Mouse (Mus musculus) liver, embryonic 11.5 days (tissue): ENCODE measurements around the gene 4930558K02Rik. TPM values are rescaled to one million over a fixed set of nuclear protein-coding genes. Genes with fewer than 3 reads are reported as not detected.

Source experiments
- ATAC-seq: fragments of 200-750 bp; cut with Nextera tagmentation; replicated peaks from 2 replicates; pipeline ENCODE4 v1.8.0; 2017; ENCODE audit warnings: moderate number of reproducible peaks, mild to moderate bottlenecking, moderate TSS enrichment, moderate library complexity; ENCODE audit not compliant: low FRiP score
- DNase-seq: peaks from one replicate; pipeline ENCODE4 v3.0.0-alpha.2; 2017; ENCODE audit warnings: low spot score
- H3K27ac ChIP-seq: fragments of 300-500 bp; sonication (generic); 2 replicates; pipeline ENCODE4 v1.5.1; 2014; ENCODE audit warnings: mild to moderate bottlenecking, low read depth, low read length, control low read depth
- H3K27me3 ChIP-seq: fragments of 300-500 bp; sonication (generic); replicated peaks from 2 replicates; pipeline ENCODE4 v1.6.1; 2014; ENCODE audit warnings: low read length, mixed read lengths; ENCODE audit not compliant: control insufficient read depth, insufficient read depth
- H3K36me3 ChIP-seq: fragments of 300-500 bp; sonication (generic); 2 replicates; pipeline ENCODE4 v1.6.1; 2014; ENCODE audit warnings: mild to moderate bottlenecking, low read length, moderate library complexity, mixed read lengths; ENCODE audit not compliant: control insufficient read depth, insufficient read depth
- H3K4me1 ChIP-seq: fragments of 300-500 bp; sonication (generic); replicated peaks from 2 replicates; pipeline ENCODE4 v1.6.1; 2014; ENCODE audit warnings: low read length, mixed read lengths; ENCODE audit not compliant: control insufficient read depth, insufficient read depth
- H3K4me2 ChIP-seq: fragments of 300-500 bp; sonication (generic); 2 replicates; pipeline ENCODE4 v1.6.1; 2014; ENCODE audit warnings: mild to moderate bottlenecking, control low read depth, moderate library complexity
- H3K4me3 ChIP-seq: fragments of 300-500 bp; sonication (generic); 2 replicates; pipeline ENCODE4 v1.5.1; 2014; ENCODE audit warnings: low read depth, low read length, control low read depth
- H3K9ac ChIP-seq: fragments of 300-500 bp; sonication (generic); 2 replicates; pipeline ENCODE4 v1.6.1; 2014; ENCODE audit warnings: low read depth, low read length, control low read depth
- H3K9me3 ChIP-seq: fragments of 300-500 bp; sonication (generic); 2 replicates; pipeline ENCODE4 v1.6.1; 2016; ENCODE audit warnings: low read length, inconsistent platforms, mixed read lengths; ENCODE audit not compliant: control insufficient read depth
- WGBS: fragments of 180-500 bp; shearing (Covaris S2); extraction: QIAGEN DNeasy Blood & Tissue Kit; methylation state at CpG from one replicate; pipeline ENCODE4 v1.1.7; 2014; 5-methylcytosine and 5-hydroxymethylcytosine counted together
- polyA plus RNA-seq: library from polyadenylated mRNA; unstranded; fragments of >200 nt; fragmentation: Nextera tagmentation; extraction: Ambion mirVana; gene quantifications from 2 replicates; pipeline ENCODE4 v1.2.1, GENCODE M21; 2014

4930558K02Rik gene
- polyA plus RNA-seq, 1 experiment from 2014 or later: not detected

DNA sequence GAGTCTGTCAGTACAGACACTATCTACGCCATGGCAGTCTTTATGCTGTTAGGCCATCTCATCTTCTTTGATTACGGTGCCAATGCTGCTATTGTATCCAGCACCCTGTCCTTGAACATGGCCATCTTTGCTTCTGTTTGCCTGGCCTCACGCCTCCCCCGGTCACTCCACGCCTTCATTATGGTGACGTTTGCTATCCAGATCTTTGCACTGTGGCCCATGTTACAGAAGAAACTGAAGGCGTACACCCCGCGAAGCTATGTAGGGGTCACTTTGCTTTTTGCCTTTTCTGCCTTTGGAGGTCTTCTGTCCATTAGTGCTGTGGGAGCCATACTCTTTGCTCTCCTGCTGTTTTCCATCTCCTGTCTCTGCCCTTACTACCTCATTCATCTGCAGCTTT, 8.6 kb downstream of the 4930558K02Rik start:
- Histone ChIP-seq H3K36me3 (no peaks in the 10 kb centered on the region), H3K4me3 (no peak overlapping the region), H3K9ac (no peak overlapping the region), H3K27ac (no peak overlapping the region), H3K27me3 (no peaks in the 10 kb centered on the region), H3K9me3 (no peaks in the 10 kb centered on the region), H3K4me1 (peaks cover 7% of the 10 kb centered on the region), H3K4me2 (no peak overlapping the region)
- DNase-seq: no peak
- no peak for ATAC-seq
- WGBS: 95% methylated on average over 9 of the region's 9 CpGs

DNA sequence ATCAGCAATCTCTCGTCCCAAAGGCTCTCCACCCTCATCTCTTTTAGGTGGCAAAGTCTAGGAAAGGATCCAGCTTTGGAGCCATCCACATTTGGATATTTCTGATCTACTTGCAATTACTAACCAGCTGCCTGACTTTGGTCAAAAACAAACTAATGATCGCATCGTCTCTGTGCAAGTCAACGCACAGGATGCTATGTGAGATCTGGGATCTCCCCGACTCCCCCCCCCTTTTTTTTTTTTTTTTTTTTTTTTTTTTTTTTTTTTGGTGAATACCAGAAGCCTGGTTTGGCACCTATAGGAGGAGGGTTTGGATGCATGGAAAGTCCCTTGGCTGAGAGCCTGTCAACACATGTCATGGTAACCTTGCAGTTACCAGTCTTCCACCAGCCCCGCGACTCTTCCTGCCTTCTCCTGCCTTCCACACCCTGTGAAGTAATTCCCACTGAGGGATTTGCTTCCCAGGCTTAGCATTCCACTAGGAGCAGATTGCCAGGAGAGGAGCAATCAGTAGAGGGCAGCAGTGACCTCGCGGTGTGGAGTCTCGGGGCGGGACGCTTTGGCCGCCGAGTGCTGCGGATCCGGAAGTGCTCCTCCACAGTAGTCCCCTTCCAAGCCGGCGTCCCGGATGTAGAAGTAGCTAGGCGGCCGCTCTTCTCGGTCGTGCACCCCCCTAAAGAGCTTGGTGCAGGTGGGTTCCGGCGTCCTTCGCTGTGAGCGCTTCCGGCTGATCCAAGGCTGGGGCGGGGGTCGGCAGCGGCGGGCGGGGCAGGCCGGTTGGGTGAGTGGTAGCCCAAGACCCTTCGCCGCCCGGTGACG, 10.6 kb downstream of the 4930558K02Rik start, which contains the start of gene Pigc:
Gene Pigc (plus strand): TSS at position 598 of the 819 bp plus-strand sequence.
- peak within 1 kb of the TSS; percentile 89 for H3K9ac ChIP-seq
- ATAC-seq: peak; percentile 99
- WGBS: 5% methylated on average over 38 of the region's 38 CpGs

DNA sequence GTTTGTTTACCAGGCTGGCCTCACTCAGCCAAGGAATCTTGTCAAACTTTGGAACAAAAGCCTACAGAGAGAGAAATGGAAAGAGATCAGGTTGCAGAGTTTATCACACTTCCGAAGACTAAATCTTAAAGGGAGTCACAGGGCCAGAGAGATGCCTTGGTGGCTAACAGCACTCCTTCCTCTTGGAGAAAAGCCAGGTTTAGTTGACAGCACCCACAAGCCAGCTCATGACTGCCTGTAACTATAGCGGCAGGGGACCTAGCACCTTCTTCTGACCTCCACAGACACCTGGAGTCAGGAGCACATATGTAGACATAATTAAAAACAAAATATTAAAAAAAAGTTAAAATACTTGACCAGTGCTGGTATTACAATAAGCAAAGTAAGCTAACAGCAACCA, 11.5 kb downstream of the 4930558K02Rik start:
- ATAC-seq: no peak
- 81% methylated on average over 2 of the region's 2 CpGs for WGBS
- Histone ChIP-seq H3K4me1 (no peaks in the 10 kb centered on the region; the same call in 1 of the 2 replicates), H3K4me3 (no peak overlapping the region), H3K36me3 (no peaks in the 10 kb centered on the region), H3K9me3 (no peaks in the 10 kb centered on the region), H3K27me3 (no peaks in the 10 kb centered on the region), H3K9ac (no peak overlapping the region), H3K27ac (no peak overlapping the region), H3K4me2 (no peak overlapping the region)
- no peak for DNase-seq

More for the DNA sequence above, 10.6 kb downstream of the 4930558K02Rik start, which contains the start of gene Pigc:
- no peaks in the 10 kb centered on the region for H3K27me3 ChIP-seq
- DNase-seq: peak; percentile 87
- H3K4me3 ChIP-seq: peak within 1 kb of the TSS; percentile 78
- H3K36me3 ChIP-seq: no peaks in the 10 kb centered on the region
- peaks cover 4% of the 10 kb centered on the region; the same call in 1 of the 2 replicates for H3K4me1 ChIP-seq
- peak within 1 kb of the TSS; percentile 68 for H3K27ac ChIP-seq
- H3K4me2 ChIP-seq: peak within 1 kb of the TSS; percentile 82
- H3K9me3 ChIP-seq: no peaks in the 10 kb centered on the region

DNA sequence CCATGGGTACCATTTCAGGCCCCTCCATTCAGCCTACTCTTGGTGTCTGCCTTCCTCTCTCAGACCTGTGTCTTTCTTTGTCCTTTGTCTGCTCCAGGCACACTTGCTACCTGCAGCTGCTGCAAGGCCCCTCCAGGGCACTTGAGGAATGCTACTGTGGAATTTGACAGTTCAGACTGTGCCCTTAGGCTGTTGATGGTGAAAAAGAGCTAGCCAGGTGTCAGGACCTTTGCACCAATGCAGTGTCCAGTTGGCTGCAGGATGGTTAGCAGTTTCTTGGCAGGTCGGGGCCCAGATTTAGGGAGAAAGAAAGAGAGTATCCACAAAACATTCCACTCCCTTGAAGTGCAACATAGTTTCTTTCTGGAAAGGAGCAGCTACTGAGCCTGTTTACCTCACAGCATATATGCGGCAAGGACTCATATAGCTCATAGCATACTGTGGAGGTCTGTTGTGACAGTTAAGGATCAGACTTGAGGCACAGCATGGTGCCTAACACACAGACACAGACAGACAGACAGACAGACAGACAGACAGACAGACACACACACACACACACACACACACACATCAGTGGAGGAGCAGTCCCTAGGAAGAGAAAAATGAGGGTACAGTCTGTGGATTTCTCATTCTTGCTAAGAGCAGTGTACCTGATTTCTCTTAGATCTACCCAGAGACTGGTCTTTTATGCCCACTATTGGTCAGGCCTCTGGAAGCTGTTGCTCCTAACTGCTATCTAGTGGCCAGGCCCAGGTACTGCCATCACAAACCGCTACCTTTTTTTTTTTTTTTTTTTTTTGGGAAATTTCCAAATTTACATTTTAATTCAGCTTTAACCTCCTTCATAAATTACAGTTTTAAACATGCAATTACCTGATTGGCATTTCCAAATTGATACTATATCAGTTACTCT, 16.7 kb downstream of the 4930558K02Rik start:
- no peak for DNase-seq
- Histone ChIP-seq H3K4me2 (no peak overlapping the region), H3K27ac (no peak overlapping the region), H3K4me1 (no peaks in the 10 kb centered on the region), H3K36me3 (no peaks in the 10 kb centered on the region), H3K4me3 (no peak overlapping the region), H3K9me3 (no peaks in the 10 kb centered on the region), H3K9ac (no peak overlapping the region), H3K27me3 (no peaks in the 10 kb centered on the region)
- 52% methylated on average over 3 of the region's 3 CpGs for WGBS
- 0 out of 2 replicates have a peak, but pooled peaks have one; percentile 32 for ATAC-seq

DNA sequence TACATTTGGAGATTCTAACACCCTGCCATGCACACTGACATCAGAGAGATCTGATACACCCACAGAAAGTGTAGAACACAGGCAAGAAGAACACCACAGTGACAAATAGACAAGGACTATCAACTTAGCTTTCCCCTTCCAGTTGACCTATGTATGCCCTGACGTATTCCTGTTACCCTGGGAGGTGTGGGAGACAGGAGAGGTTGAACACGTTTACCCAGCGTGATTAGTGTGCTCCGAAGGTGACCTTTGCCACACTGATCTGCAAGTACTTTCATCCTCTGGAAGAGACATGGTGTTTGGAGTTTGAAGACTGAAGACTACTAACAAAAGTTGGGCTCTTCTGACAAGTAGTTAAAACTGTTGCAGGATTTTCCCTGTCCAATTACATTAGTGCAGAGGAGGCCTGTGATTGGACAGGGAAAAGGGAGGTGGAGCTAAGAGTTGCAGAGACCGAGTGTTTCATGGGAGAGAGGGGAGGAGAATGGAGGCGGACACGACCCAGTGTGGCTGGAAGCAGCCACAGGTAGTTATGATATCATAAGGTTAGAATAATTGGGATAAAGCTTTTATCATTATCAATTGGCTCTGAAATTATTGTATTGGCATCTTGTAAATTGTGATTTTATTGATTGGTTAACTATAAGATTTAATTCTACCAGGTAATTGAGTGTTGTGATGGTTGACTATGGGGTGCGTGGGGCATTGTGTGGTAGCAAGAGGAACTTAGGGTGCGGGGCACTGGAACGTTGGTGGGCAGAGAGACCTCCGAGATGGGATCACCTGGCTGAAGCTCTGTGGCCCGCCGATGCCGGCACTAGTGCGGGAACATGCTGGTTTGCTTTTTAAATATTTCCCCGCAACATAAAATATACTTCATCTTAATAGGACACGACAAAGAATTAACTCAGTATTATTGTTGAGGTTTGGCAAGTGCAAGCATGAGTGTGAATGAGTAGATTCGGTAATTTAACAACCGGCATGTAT, 21.2 kb downstream of the 4930558K02Rik start:
- H3K9me3 ChIP-seq: no peaks in the 10 kb centered on the region
- H3K4me3 ChIP-seq: no peak overlapping the region
- H3K27me3 ChIP-seq: no peaks in the 10 kb centered on the region
- 74% methylated on average over 19 of the region's 19 CpGs for WGBS
- H3K9ac ChIP-seq: no peak overlapping the region
- H3K4me2 ChIP-seq: no peak overlapping the region
- H3K4me1 ChIP-seq: no peaks in the 10 kb centered on the region
- ATAC-seq (no peak), DNase-seq (no peak)
- no peak overlapping the region for H3K27ac ChIP-seq
- H3K36me3 ChIP-seq: no peaks in the 10 kb centered on the region

DNA sequence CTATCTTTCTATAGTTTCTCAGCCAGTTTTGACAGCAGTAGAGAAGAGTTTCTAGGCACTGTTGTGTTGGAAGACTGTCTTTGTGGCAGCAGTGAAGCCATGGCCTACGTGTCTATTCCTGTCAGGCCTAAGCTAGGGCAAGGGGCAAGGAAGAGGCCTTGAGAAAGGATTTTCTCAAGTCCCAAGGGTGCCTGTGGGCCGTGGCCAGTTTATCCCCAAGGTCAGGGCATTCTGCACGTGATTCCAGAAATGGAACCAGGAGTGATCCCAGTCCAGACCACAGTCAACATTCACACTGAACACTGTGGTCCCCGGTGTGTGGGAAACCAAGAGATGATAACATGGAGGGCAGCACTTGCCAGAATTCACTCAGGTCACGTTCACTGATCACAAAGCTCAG, 23.6 kb downstream of the 4930558K02Rik start:
- no peak overlapping the region for H3K9ac ChIP-seq
- no peak overlapping the region for H3K27ac ChIP-seq
- WGBS: 64% methylated on average over 5 of the region's 5 CpGs
- no peaks in the 10 kb centered on the region for H3K36me3 ChIP-seq
- no peaks in the 10 kb centered on the region for H3K4me1 ChIP-seq
- no peaks in the 10 kb centered on the region for H3K9me3 ChIP-seq
- no peak overlapping the region for H3K4me3 ChIP-seq
- DNase-seq (no peak), ATAC-seq (no peak)
- H3K27me3 ChIP-seq: no peaks in the 10 kb centered on the region
- no peak overlapping the region for H3K4me2 ChIP-seq

DNA sequence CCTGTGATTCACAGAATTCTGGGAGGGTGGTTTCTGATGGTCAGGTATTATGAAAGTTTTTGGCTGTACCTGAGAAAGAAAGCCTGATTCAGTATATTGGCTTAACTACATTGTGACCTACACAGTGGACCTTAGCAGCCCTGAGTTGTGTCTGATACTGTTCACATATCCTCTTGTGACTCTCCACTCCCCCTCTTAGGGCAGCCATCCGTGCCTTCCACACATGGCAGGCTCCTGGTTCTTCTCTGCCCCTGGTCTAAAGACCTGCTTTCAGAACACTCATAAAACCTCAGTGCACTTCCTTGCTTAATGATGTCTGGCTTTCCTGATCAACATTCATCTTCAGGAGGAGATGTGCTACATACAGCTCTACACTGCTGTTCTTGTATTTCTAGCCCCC, 26.8 kb downstream of the 4930558K02Rik start:
- H3K27me3 ChIP-seq: no peaks in the 10 kb centered on the region
- WGBS: 48% methylated on average over 1 of the region's 1 CpGs
- no peaks in the 10 kb centered on the region for H3K36me3 ChIP-seq

More for the DNA sequence above, 26.8 kb downstream of the 4930558K02Rik start:
- Histone ChIP-seq H3K9ac (no peak overlapping the region), H3K4me2 (no peak overlapping the region), H3K27ac (no peak overlapping the region), H3K4me1 (no peaks in the 10 kb centered on the region), H3K4me3 (no peak overlapping the region), H3K9me3 (no peaks in the 10 kb centered on the region)
- DNase-seq (no peak), ATAC-seq (no peak)
